Mouse (Mus musculus): Measurements from ENCODE around the gene Dscam.

- TF ChIP-seq CTCF (IDR thresholded peaks at IDR 0.05; ENCODE audit: control insufficient read depth, insufficient read depth, low read length) (no peak), POLR2A (IDR thresholded peaks at IDR 0.05; ENCODE audit: borderline replicate concordance, control insufficient read depth, low read depth, low read length) (no peak)
Observed at GRCm38 (mm10) chr16:96685065-96685464, 485.5 kb downstream of the Dscam start.
